Mouse (Mus musculus) kidney, postnatal 36 days (tissue): ENCODE results near the gene Psmd7.

ENCODE experiments used
- DNase-seq, 2 experiments: peaks; one replicate each; pipeline ENCODE4 v3.0.0; 2021 to 2022; ENCODE audit warnings: mixed read lengths in 2 of 2

Gene Psmd7

DNA sequence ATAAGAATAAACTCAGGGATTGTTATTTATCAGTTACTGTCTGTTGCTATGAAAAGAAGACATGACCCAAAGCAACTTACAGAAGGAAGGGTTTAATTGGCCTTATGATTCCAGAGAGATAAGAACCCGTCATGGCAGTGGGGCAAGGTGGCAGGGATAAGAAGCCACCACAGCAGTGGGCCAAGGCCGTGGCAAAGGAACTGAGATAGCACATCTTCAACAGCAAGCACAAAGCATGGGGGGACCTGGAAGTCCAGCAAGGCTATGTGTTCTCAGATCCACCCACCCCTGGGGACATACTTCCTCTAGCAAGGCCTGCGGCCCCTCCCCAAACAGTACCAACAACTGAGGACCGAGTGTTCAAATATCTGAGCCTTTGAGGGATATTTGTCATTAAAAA, 10.6 kb downstream of the Psmd7 start:
- DNase-seq: no peak

DNA sequence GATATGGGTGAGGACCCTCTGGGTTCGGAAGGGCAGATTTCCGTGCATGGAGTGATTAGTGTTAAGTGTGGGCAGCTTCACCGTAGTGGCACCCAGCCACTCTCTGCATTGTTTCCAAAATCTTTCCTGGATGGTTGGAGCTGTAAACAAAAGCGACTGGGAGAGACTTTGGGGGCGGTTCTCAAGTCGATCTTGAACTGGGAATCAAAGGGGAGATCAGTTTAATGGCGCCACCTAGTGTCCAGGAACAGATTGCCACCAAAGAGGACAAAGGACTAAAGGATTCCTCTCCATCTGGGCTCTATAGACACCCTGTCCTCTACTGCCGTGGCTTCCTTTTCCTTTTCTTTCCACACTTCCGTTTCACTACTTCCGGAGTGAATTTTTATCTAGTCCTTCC, 11.6 kb downstream of the Psmd7 start:
- DNase-seq: peak; percentile 80 to 86

DNA sequence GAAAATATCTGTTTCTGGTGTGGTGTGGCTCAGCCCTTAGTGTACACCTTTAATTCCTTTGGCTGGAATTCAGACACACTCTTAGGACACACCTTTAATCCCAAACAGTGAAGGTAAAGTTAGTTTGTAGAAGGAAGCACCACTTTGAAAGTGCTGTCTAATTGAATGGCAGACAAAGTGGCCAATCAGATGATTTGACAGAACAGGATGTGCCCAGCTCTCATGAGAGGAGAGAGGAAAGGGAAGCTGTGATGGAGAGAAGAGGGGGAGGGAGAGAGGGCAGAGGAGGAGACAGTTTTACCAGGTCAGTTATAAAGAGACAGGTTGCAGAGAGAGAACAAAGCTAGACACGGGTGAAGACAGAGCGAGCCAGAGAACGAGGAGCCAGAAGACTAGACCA, 13.5 kb downstream of the Psmd7 start:
- peak; percentile 31 to 42 for DNase-seq

DNA sequence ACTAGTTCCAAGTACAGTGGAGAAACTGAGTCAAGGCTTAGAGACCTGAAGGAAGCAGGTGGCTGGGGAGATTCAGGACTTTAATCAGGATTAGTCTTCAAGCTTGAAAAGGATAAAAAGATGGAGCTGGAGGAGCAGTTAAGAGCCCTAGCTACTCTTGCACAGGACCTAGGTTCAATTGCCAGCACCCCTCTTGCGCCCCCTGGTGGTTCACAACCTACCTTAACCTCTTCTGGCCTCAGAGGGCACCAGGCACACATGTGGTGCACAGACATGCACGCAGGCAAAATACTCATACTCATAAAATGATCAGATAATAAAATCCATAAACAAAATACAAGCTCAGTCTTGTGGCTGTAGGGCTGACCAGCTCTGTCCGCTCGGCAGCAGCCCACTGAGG, 15.8 kb downstream of the Psmd7 start:
- peak; percentile 57 to 90 for DNase-seq

DNA sequence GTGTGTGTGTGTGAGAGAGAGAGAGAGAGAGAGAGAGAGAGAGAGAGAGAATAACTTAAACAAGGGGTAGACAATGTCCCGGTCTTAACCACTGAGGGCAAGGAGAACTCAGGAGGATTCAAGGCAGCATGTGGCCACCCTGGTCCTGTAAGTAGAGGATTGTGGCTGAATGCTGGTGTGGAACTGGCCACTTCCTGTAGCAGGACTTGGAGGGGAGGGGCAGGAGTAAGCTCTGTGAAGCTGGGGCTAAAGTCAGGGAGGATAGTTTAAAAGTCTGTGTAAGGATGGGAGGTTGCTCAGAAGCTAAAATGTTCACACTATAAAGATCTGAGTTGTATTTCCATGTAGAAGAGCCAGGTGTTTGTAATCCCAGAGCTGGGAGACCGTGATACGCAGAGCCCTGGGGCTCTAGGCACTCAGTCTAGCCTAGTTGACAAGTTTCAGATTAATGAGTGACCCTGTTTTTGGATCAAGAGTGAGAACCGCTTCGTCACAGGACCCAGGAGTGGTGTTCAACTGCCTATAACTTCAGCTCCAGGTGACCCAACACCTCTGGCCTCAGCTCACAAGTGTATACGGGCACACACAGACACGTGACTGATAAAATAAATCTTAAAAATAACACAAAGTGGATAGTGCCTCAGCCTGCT, 16.7 kb downstream of the Psmd7 start:
- peak; percentile 21 to 25 for DNase-seq

DNA sequence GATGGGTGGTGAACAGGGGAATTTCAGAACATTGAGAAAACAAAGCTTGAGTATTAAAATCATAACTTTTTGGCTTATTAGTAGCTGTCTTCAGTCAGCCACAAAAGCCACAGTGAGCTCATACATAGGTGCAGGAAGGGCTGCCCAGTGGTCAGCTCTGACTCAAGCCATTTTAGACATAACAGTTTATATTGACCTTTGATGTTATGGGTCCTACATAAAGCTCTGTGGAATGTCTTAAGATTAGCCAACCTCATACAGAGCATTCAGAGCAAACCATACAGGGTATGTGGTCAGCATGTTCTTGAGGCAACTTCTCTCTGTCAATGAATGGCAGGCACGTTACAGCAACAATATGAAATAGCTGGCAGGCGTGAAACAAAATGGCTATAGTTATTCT, 17.2 kb downstream of the Psmd7 start:
- no peak for DNase-seq

DNA sequence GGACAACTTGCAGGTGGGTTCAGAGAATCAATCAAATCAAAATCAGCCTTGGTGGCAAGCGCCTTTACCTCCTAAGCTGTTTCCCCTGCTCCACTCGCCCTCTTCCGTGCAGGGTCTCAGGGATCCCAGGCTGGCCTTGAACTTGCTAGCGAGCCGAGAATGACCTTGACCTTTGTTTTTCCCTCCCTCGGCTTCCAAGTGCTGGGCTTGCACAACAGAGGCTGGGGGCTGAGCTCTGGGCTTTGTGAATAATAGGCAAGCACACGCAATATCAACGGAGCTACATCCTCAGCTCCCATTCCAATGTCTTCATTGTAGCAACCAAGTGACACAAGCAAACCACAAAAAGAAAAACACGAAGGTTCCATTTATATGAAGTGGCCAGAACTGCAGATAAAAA, 26.1 kb downstream of the Psmd7 start:
- DNase-seq: no peak

DNA sequence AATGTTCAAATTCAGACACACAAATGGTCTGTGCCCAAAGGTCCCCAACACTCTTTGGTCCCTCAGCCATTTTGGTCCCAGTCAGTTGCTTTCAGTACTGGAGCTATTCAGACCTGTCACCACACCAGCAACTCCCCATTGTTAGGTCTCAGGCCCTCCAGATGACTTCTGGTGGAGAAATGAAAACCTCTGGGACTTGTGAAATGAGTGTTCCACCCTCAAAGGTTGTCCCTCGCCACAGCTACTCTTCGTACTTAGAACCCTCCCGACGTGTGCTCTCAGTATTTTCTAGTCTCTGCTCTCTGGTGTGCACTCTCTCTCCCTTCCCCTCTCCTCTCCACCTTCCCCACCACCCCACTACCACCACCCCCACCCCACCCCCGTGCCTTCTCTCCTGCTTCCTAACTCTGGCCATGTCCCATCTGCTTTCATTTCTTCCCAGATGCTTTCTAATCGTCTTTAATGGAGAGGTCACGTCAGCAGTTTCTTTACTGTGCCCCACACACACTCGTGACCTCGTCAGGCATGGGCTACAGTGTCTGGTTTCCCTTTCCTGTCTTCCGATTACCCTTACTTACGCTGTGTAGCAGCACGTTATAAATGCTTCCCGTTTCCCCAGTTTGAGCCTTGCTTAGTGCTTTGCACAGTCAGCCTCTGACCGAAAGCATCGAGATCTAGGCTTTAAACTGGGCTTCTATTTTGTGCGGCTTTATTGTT, 27.3 kb downstream of the Psmd7 start:
- DNase-seq: no peak

DNA sequence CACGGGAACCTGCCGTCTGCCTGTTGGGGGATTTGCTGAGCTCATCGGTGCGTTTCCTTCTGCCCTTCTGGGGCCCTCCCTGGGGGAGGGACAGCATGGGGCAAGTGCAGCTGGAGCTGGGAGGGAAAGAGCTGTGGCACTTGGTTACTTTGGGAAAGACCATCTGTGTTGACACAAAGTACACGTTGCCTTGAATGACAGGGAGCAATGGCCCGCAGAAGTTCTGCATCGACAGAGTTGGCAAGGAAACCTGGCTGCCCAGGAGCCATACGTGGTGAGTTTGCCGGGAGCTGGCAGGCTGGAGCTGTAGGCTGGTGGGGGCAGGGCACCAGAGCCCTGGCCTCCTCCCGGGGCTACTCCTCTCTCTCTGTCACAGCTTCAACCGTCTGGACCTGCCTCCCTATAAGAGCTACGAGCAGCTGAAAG, 31.7 kb downstream of the Psmd7 start:
- peak in 1 of 2 experiments; percentile 11 for DNase-seq

DNA sequence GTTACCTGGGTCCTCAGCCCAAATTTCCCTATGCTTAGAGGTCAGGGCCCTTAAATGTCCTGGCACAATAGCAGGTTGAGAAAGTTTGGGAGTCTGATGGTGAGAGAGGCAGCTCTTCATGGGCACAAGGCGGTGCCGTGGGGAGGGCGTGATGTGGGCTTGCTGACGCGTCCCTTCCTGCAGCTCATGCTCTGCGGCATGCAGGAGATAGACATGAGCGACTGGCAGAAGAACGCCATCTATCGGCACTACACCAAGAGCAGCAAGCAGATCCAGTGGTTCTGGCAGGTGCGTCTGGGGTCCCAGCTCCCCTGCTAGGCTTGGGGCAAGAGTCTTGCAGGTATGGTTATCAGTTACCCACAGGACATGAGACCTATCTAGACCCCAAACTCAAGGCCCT, 33.0 kb downstream of the Psmd7 start:
- DNase-seq: no peak

DNA sequence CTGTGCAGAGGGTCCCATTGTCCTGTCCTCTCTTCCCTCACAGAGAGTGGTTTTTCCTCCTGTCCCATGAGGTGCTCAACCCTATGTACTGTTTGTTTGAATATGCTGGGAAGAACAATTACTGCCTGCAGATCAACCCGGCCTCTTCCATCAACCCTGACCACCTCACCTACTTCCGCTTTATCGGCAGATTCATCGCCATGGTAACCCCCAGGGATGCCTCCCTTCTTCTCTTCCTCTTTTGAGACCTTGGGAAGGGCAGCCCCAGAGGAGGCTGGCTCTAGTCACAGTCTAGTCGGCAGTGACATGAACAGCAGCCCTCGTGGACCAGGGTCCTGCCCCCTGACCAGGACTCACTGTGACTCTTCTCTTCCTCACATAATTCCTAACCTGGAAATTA, 36.0 kb downstream of the Psmd7 start:
- DNase-seq: no peak

DNA sequence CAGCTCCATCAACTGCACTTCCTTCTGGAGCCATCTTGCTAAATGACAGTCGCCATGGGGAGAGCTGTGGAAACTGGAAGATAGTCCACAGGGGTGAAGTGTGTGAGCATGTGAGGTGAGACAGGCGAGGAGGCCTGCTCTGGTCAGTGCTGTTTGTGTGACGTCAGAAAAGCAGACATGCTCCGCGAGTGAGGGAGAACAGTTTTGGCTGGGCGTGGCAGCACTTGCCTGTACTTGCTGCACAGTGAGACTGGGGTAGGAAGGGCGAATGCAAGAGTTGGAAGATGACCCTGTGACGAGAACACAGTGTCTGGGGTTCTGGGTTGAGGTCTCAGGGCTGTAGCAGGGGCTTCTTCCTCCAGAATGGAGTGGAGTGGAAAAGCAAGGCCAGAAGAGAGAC, 41.4 kb downstream of the Psmd7 start:
- no peak for DNase-seq

DNA sequence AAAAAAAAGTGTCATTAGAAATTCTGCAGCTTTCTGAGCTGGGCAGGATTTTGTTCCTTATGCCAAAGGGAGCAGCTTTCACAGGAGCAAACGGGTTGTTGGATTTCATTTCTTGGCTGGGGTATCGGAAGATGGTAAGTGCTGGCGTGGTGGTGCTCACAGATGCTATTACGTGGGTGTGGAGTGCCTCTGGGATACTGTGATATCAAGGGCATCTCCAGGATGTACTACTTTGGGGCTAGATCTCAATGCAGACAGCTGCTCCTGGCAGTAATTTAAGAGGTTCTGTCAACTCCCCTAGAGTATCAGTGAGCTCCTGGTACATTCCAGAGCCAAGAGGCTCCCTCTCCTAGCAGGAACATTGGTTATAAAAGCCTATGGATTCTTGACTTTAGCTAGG, 42.1 kb downstream of the Psmd7 start:
- no peak for DNase-seq

DNA sequence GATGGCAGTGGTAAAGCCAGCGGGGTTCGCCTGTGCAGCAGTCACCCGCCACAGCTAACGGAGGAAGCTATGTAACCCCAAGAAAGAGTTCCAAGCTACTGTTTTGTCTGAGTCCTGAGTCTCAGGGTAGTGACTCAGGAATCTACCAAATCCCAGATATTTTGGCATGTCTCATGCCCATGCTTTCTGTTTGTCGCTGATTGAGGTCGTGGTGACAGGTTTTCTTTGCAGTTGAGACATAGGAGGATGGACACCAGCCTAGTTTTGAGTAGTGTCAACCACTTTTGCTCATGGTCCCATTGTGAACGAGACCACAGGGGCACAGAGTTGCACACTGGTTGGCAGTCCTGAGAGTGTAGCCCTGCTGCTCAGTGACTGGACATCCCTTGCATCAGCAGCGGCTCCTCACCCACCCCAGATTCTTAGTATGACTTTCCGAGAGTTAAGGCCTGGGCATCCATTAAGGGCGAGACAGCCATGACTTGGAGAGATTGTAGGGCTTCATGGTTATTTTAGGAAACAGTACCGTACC, 42.6 kb downstream of the Psmd7 start:
- DNase-seq: no peak

DNA sequence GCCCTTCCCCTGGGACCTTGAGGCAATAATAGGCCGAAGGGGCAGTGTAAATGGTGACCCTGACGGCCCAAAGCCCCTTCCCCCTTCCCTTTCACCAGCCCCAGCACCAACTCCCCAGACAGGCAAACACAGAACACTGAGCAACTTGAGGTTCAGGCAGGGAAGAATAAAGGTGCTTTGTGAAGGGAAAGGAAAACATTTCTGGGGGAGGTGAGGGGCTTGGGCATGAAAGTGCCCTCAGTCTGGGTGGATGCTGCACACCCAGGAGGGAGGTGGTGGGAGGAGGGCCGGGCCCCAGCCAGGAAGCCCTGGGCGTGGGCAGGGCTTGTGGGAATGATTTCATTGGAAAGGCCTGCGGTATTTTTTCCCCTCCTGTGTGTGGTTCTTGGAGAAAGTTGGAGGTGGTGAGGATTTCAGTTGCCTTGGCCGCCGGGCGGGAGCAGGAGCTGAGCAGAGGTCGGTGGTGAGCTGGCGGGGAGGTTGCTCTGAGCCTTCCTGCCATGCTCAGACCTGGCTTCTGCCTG, 43.6 kb downstream of the Psmd7 start:
- DNase-seq: no peak

DNA sequence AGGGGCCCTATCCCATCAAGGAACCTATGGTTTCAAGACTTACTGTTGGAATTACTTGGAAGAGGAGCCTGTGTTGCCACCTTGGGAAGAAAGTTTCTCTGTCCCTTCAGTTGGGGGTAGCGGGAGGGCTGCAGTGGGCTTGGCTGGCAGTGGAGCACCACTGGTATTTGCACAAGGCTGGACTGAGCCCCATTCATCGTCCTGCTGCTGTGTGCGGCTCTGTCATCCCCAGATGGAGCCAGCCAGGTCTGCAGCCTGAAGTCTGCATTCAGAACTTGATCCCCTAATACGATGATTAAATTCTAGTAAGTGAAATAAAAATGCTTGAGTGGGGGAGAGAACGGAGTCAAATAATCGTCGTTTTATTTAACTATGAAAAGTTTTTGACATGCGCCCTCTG, 44.1 kb downstream of the Psmd7 start:
- DNase-seq: no peak

DNA sequence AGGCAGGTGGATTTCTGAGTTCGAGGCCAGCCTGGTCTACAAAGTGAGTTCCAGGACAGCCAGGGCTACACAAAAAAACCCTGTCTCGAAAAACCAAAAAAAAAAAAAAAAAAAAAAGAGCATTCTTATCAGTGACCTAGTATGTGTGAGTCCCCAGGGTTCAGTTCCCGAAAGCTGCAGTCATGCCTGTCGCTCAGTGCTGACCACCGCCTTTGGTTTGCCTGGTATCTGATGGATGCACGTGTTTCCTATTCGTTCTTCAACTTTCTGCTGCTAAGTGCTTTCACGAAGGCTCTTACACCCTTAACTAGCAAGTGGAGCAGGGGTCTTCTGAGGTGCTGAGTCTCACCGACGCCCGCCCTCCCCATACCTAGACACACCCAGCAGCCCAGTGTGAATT, 44.5 kb downstream of the Psmd7 start:
- no peak for DNase-seq

DNA sequence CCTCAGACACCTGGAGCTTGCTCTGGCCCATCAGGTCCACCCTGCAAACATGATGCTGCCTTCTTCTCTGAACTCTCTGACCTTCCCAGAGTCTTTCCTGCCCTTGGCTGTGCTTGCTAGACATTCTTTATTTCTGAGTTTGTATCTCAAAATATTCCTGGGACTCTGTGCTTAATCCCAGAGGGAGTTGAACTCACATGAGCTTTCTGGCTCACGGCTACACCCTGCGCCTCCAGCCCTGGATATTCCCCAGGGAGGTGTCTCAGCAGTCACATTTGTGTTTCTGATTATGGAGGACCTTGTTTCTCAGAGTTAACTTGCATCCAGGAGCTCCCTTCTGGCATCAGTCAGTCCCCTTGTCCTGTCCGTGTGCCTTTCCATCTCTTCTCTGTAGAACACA, 46.1 kb downstream of the Psmd7 start:
- no peak for DNase-seq

DNA sequence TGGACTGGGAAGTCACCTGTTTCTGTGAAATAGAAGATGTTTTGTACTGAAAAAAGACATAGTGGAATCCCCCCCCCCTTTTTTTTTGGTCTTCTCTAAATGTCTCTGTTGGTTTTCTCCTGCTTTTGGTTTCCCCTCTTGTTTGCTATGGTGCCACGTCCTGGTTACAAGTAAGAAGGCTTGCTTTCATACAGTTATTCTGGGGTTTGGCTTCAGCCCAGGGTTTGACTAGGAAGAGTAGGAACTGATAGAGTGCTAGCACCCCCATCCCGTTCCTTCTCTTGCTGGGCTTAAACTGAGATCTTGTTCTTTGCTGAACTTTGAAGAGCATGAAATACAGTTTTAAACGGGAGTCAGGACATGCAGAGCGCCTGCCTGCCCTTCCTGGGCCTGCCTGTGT, 46.9 kb downstream of the Psmd7 start:
- DNase-seq: no peak

DNA sequence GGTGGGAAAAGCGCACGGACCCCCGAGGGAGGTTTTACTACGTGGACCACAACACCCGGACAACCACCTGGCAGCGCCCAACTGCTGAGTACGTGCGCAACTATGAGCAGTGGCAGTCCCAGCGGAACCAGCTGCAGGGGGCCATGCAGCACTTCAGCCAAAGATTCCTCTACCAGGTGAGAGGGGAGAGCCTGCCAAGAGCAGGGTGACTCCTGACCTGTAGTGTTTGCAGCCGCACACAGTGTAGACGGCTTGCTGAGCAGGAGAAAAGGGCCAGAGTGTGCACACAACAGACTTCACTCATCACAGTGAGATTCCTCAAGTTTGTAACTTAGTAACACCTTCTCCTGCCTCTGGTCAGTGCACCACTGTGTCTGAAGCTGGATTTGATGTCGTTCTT, 47.6 kb downstream of the Psmd7 start:
- DNase-seq: no peak

DNA sequence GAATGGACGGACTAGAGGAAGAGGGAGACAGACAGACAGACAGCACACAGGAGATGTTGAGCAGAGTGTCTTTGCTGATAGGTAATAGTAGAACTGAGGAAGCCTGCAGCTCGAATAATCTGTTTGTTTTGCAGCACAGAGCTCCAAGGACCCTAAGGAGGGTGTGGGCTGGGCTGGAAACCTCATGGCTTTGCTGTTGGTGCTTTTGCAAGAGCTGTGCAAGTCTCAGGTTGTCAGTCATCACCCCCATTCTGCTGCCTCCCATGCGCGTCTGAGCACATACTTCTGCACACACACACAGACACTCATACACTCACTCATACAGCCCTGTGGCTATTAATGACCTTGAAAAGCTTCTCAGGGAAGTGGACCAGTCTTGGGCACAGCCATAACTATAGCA, 50.8 kb downstream of the Psmd7 start:
- DNase-seq: no peak
